In the genomic region with DNA sequence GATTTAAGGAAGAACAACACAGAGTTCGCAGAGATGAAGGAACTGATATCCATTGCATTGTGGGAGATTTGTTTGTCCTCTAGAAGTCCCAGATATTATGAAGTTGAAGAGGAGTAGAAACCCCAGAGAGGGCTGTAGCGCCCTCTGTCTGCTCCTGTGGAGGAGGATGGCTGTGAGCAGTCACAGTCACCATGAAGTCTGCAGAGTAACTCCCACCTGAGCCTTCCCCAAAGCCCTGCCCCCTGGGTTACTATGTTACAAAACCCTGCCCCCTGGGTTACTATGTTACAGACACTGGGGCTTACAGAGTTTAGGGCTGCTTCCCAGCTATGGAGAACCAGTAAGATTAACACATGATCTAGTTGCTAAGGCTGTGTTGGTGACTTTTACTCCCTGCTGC, we compare ENCODE assay signal across 11 mouse cellular contexts.
A peak's percentile ranks its signal among the peaks of the same experiment; 100 is the strongest.
DNase-seq lines count a peak whose midpoint lies in the region; ATAC-seq and TF ChIP-seq lines count a peak whose summit lies in the region.
"Had no signal": no experiment of that assay in that cellular context is flagged by ENCODE, and none has a peak within 500 bp of the region (broad histone marks: within the 10 kb centered on the region; RNA-seq: fewer than 3 reads in every experiment).

No protein-coding gene starts in this region.

- WGBS in midbrain, postnatal 0 days: 69% methylated on average over 2 of the region's 2 CpGs
- 57% methylated on average over 2 of the region's 2 CpGs for WGBS in midbrain, embryonic 13.5 days
- WGBS in kidney, postnatal 0 days: 72% methylated on average over 2 of the region's 2 CpGs
- 65% methylated on average over 2 of the region's 2 CpGs for WGBS in small intestine, adult 2 months

- no peaks in the 10 kb centered on the region for H3K4me1 ChIP-seq in midbrain, postnatal 0 days (ENCODE audit: insufficient read depth, low read length)
- H3K4me1 ChIP-seq in midbrain, embryonic 13.5 days (replicated peaks): no peaks in the 10 kb centered on the region
- H3K4me1 ChIP-seq in kidney, postnatal 0 days (replicated peaks; ENCODE audit: insufficient read depth, low read length): no peaks in the 10 kb centered on the region
- H3K4me1 ChIP-seq in small intestine, adult 2 months (ENCODE audit: control insufficient read depth, insufficient read depth, insufficient read length, low read length): no peaks in the 10 kb centered on the region
- H3K4me1 ChIP-seq: midbrain, embryonic 15.5 days had no signal

- H3K9ac ChIP-seq in midbrain, postnatal 0 days (replicated peaks; ENCODE audit: low read length, poor library complexity, severe bottlenecking): no peak overlapping the region
- no peak overlapping the region for H3K9ac ChIP-seq in midbrain, embryonic 13.5 days (replicated peaks)
- no peak overlapping the region for H3K9ac ChIP-seq in kidney, postnatal 0 days (ENCODE audit: low read depth, low read length)
- H3K9ac ChIP-seq: midbrain, embryonic 15.5 days had no signal

- H3K4me3 ChIP-seq in midbrain, postnatal 0 days (ENCODE audit: low read depth, low read length): no peak overlapping the region
- no peak overlapping the region for H3K4me3 ChIP-seq in midbrain, embryonic 13.5 days (replicated peaks)
- H3K4me3 ChIP-seq in kidney, postnatal 0 days (replicated peaks; ENCODE audit: low read depth, low read length): no peak overlapping the region
- no peak overlapping the region for H3K4me3 ChIP-seq in small intestine, adult 2 months (ENCODE audit: low read depth, low read length)
- H3K4me3 ChIP-seq: midbrain, embryonic 15.5 days had no signal

- peak; percentile 24 for DNase-seq in embryo, embryonic 11 days
- no peak for DNase-seq in embryo, embryonic 10 days (ENCODE audit: low spot score)
- no peak for DNase-seq in midbrain, postnatal 0 days (ENCODE audit: low spot score)
- peak; percentile 44 for DNase-seq in kidney, postnatal 0 days (ENCODE audit: low spot score)
- no peak for DNase-seq in heart, postnatal 14 days
- DNase-seq: cerebellum, adult 9-11 months; lung, adult 18-20 months had no signal

- H3K4me2 ChIP-seq in midbrain, postnatal 0 days (ENCODE audit: low read depth, low read length, poor library complexity, severe bottlenecking): no peak overlapping the region
- H3K4me2 ChIP-seq in midbrain, embryonic 13.5 days (replicated peaks): no peak overlapping the region
- H3K4me2 ChIP-seq in kidney, postnatal 0 days (ENCODE audit: low read length): no peak overlapping the region
- H3K4me2 ChIP-seq: midbrain, embryonic 15.5 days had no signal

- H3K36me3 ChIP-seq in midbrain, postnatal 0 days (ENCODE audit: insufficient read depth, low read length): no peaks in the 10 kb centered on the region
- H3K36me3 ChIP-seq in midbrain, embryonic 13.5 days: no peaks in the 10 kb centered on the region
- no peaks in the 10 kb centered on the region for H3K36me3 ChIP-seq in kidney, postnatal 0 days (ENCODE audit: insufficient read depth, low read length)
- no peaks in the 10 kb centered on the region for H3K36me3 ChIP-seq in small intestine, adult 2 months (ENCODE audit: control insufficient read depth, insufficient read depth, low read length)
- H3K36me3 ChIP-seq: midbrain, embryonic 15.5 days had no signal

- ATAC-seq in midbrain, postnatal 0 days (ENCODE audit: low FRiP score): no peak
- ATAC-seq in midbrain, embryonic 13.5 days: no peak
- peak; percentile 61; the same call in 1 of the 2 replicates for ATAC-seq in kidney, postnatal 0 days (replicated peaks; ENCODE audit: low FRiP score, low read depth)
- ATAC-seq in monocyte, adult 5-6 weeks (replicated peaks; ENCODE audit: insufficient number of reproducible peaks, low FRiP score, low TSS enrichment, poor library complexity, severe bottlenecking): no peak
- ATAC-seq: midbrain, embryonic 15.5 days had no signal

- no peak overlapping the region for H3K27ac ChIP-seq in midbrain, postnatal 0 days (ENCODE audit: low read depth, low read length)
- H3K27ac ChIP-seq in midbrain, embryonic 13.5 days: no peak overlapping the region
- no peak overlapping the region for H3K27ac ChIP-seq in kidney, postnatal 0 days
- no peak overlapping the region for H3K27ac ChIP-seq in small intestine, adult 2 months (ENCODE audit: insufficient read depth, low read depth, low read length)
- H3K27ac ChIP-seq: midbrain, embryonic 15.5 days had no signal

- intact Hi-C loops in heart, postnatal 14 days (cut with DNase I): no loop called here

- no peak for TF ChIP-seq POLR2A in small intestine, adult 2 months (IDR thresholded peaks at IDR 0.05; ENCODE audit: low read depth, low read length)

- no peaks in the 10 kb centered on the region for H3K9me3 ChIP-seq in midbrain, postnatal 0 days (ENCODE audit: low read length)
- no peaks in the 10 kb centered on the region for H3K9me3 ChIP-seq in midbrain, embryonic 13.5 days
- no peaks in the 10 kb centered on the region for H3K9me3 ChIP-seq in kidney, postnatal 0 days (replicated peaks; ENCODE audit: low read length)
- H3K9me3 ChIP-seq: midbrain, embryonic 15.5 days had no signal

- TF ChIP-seq CTCF in midbrain, postnatal 0 days (IDR thresholded peaks at IDR 0.05): peak; percentile 20; the same call in 1 of the 2 replicates
- TF ChIP-seq CTCF in kidney, postnatal 0 days (IDR thresholded peaks at IDR 0.05; ENCODE audit: low read depth): peak; percentile 53
- TF ChIP-seq CTCF in small intestine, adult 2 months (IDR thresholded peaks at IDR 0.05; ENCODE audit: extremely low read depth, insufficient read length, insufficient replicate concordance, low read depth, low read length): peak; percentile 14; the same call in 1 of the 2 replicates

- no peaks in the 10 kb centered on the region for H3K27me3 ChIP-seq in midbrain, postnatal 0 days (ENCODE audit: insufficient read depth, low read length)
- no peaks in the 10 kb centered on the region for H3K27me3 ChIP-seq in midbrain, embryonic 13.5 days
- no peaks in the 10 kb centered on the region for H3K27me3 ChIP-seq in kidney, postnatal 0 days (ENCODE audit: insufficient read depth, low read length)
- H3K27me3 ChIP-seq in small intestine, adult 2 months (ENCODE audit: control insufficient read depth, insufficient read depth, low read length): no peaks in the 10 kb centered on the region
- H3K27me3 ChIP-seq: midbrain, embryonic 15.5 days had no signal

Comparison
In these comparisons a context has a peak if more than half of its experiments do, and no peak if none do; other contexts are left out.
1. DNase-seq: peak in embryo, embryonic 11 days (single experiment) and kidney, postnatal 0 days (single experiment); none in embryo, embryonic 10 days (single experiment), midbrain, postnatal 0 days (single experiment) and heart, postnatal 14 days (0 of 2).
2. Peak in every context shown above with its lines, with median percentiles within 50 percentile points of each other: CTCF ChIP-seq.